Mouse (Mus musculus) brain, adult 2 months (tissue): ENCODE results near the gene Vmn2r98.
"Not testable (repeated sequence)": the region's sequence is repeated elsewhere in the genome, so short reads cannot be mapped to it uniquely, and the experiment has no call there.

Source experiments
- DNase-seq: peaks from one replicate; pipeline ENCODE4 v3.0.0; 2011; ENCODE audit warnings: low read depth, low spot score

Gene Vmn2r98

GRCm38 (mm10) chr17:19053160-19053559 lies at the start of gene Vmn2r98:
TSS of gene Vmn2r98 (plus strand) at chr17:19053460.
- not testable (repeated sequence) for DNase-seq

GRCm38 (mm10) chr17:19031441-19031840 lies 21.8 kb upstream of the Vmn2r98 start:
- DNase-seq = not testable (repeated sequence)

GRCm38 (mm10) chr17:19031962-19032361 lies 21.3 kb upstream of the Vmn2r98 start:
- no peak for DNase-seq

- no peak for DNase-seq
Measured at GRCm38 (mm10) chr17:19032721-19033120, 20.5 kb upstream of the Vmn2r98 start.
